Mouse (Mus musculus): ENCODE data around the gene Lrrd1.
"Not testable (repeated sequence)": the region's sequence is repeated elsewhere in the genome, so short reads cannot be mapped to it uniquely, and the experiment has no call there.

The Lrrd1 gene

GRCm38 (mm10) chr5:3845026-3845425 lies at the start of gene Lrrd1:
Gene Lrrd1, plus strand, starts transcription at chr5:3845173.
- peaks cover 5% of the 10 kb centered on the region; the same call in 1 of the 2 replicates for H3K36me3 ChIP-seq (ENCODE audit: insufficient read depth, low read length)
- H3K9me3 ChIP-seq (ENCODE audit: low read length) = no peaks in the 10 kb centered on the region
- TF ChIP-seq NANOG (IDR thresholded peaks at IDR 0.05; ENCODE audit: borderline replicate concordance, low read length) = no peak
- TF ChIP-seq CTCF (conservative IDR thresholded peaks at IDR 0.05; ENCODE audit: low read length) = no peak
- no peak for TF ChIP-seq POU5F1 (IDR thresholded peaks at IDR 0.05; ENCODE audit: borderline replicate concordance, low read length)
- H3K4me1 ChIP-seq (replicated peaks; ENCODE audit: low read depth, low read length) = peaks cover 6% of the 10 kb centered on the region; the same call in 1 of the 2 replicates
- H3K4me3 ChIP-seq (replicated peaks; ENCODE audit: low read length) = peak within 1 kb of the TSS; percentile 74
- peaks cover 12% of the 10 kb centered on the region for H3K27me3 ChIP-seq (ENCODE audit: insufficient read depth, low read length)

DNA sequence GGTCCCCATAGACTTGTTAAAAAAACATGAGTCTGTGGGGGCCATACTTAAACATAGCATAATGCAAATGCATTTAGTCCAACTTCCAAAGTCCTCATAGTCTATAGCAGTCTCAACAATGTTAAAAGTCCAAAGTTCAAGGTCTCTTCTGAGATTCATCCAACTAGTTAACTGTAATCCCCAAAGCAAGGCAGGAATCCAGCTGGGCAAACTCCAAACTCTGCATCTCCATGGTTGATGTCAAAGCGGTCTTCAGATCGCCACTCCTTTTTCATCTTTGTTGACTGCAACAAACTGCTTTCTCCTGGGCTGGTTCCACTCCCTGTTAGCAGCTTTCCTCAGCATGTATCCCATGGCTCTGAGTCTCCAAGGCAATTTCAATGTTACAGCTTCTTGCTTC lies 47.9 kb upstream of the Lrrd1 start:
- H3K36me3 ChIP-seq (ENCODE audit: insufficient read depth, low read length); H3K27me3 ChIP-seq (ENCODE audit: insufficient read depth, low read length); H3K4me3 ChIP-seq (replicated peaks; ENCODE audit: low read length); H3K9me3 ChIP-seq (ENCODE audit: low read length); H3K4me1 ChIP-seq (replicated peaks; ENCODE audit: low read depth, low read length): not testable (repeated sequence)

DNA sequence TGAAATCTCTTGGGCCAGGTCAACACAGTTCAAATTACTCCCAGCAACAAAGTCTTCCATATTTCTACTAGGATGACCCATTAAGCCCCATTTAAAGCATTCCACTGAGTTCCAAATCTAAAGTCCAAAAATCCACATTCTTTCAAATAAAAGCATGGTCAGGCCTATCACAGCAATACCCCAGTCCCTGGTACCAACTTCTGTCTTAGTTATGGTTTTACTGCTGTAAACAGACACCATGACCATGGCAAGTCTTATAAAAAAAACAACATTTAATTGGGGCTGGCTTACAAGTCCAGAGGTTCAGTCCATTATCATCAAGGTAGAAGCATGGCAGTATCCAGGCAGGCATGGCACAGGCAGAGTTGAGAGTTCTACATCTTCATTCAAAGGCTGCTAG lies 46.3 kb upstream of the Lrrd1 start:
- Histone ChIP-seq H3K4me1 (replicated peaks; ENCODE audit: low read depth, low read length) (peaks cover 12% of the 10 kb centered on the region), H3K27me3 (ENCODE audit: insufficient read depth, low read length) (peaks cover 13% of the 10 kb centered on the region)
- not testable (repeated sequence) for H3K9me3 ChIP-seq (ENCODE audit: low read length); H3K4me3 ChIP-seq (replicated peaks; ENCODE audit: low read length); H3K36me3 ChIP-seq (ENCODE audit: insufficient read depth, low read length)

GRCm38 (mm10) chr5:3800041-3800440 lies 44.9 kb upstream of the Lrrd1 start:
- peaks cover 20% of the 10 kb centered on the region for H3K4me1 ChIP-seq (replicated peaks; ENCODE audit: low read depth, low read length)
- no peaks in the 10 kb centered on the region for H3K36me3 ChIP-seq (ENCODE audit: insufficient read depth, low read length)
- H3K4me3 ChIP-seq (replicated peaks; ENCODE audit: low read length) = no peak overlapping the region
- peaks cover 13% of the 10 kb centered on the region for H3K27me3 ChIP-seq (ENCODE audit: insufficient read depth, low read length)
- TF ChIP-seq POU5F1 (IDR thresholded peaks at IDR 0.05; ENCODE audit: borderline replicate concordance, low read length) (no peak), NANOG (IDR thresholded peaks at IDR 0.05; ENCODE audit: borderline replicate concordance, low read length) (no peak), CTCF (conservative IDR thresholded peaks at IDR 0.05; ENCODE audit: low read length) (no peak)
- H3K9me3 ChIP-seq (ENCODE audit: low read length) = no peaks in the 10 kb centered on the region

DNA sequence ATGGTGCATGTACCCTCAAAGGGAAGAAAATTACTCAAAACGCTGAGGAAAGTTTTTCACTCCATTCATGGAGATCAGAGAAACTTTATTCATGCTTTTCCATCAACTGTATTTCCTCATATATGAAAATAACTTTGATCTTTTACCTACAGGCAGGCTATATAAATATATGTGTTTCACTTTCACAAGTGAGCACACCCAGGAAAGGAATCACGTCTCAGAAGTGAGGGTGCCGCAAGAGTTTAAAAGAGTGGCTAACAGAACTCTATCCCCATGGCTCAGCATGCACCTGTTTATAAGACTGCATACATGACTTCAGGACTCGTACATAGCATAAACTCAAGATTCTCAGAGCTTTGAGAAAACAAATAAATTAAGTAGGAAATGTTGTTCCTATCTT lies 44.1 kb upstream of the Lrrd1 start:
- Histone ChIP-seq H3K4me3 (replicated peaks; ENCODE audit: low read length) (no peak overlapping the region), H3K9me3 (ENCODE audit: low read length) (no peaks in the 10 kb centered on the region), H3K36me3 (ENCODE audit: insufficient read depth, low read length) (no peaks in the 10 kb centered on the region), H3K4me1 (replicated peaks; ENCODE audit: low read depth, low read length) (peaks cover 20% of the 10 kb centered on the region), H3K27me3 (ENCODE audit: insufficient read depth, low read length) (peaks cover 13% of the 10 kb centered on the region)
- no peak for TF ChIP-seq NANOG (IDR thresholded peaks at IDR 0.05; ENCODE audit: borderline replicate concordance, low read length)
- no peak for TF ChIP-seq POU5F1 (IDR thresholded peaks at IDR 0.05; ENCODE audit: borderline replicate concordance, low read length)
- TF ChIP-seq CTCF (conservative IDR thresholded peaks at IDR 0.05; ENCODE audit: low read length) = no peak

DNA sequence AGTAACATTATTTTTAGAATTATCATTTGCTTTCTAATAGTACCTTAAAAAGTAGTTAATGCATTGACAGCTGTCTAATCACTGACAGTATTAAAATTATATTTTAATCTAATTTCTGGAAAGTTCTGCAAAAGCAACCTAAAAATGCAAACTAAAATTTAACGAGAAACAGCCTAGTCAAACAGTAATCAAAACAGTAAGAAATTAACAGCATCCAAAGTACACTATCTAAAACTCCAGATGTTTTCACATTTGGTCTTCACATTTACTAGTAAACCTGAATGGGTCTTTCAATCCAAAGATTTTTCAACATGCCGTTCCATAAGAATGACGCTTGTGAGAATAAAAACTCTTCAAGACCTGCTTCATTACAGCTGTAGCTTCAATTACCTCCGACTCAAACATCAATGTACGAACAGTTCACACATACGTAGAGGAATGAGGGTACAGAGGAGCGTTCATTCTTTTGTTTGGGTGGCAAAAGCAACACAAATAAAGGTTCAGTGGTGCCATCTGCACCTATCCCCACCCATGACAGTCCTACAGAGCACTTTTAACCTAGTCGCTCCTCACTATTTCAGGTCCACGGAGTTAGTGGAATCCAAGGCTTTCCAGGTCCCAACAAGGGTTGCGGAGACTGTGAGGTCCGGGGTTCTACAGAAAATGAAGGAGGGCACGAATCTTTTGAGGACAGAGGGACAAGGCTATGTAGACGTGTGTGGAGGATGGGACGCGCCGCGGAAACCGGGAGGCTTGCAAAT lies 43.1 kb upstream of the Lrrd1 start:
- TF ChIP-seq NANOG (IDR thresholded peaks at IDR 0.05; ENCODE audit: borderline replicate concordance, low read length) (no peak), CTCF (conservative IDR thresholded peaks at IDR 0.05; ENCODE audit: low read length) (no peak), POU5F1 (IDR thresholded peaks at IDR 0.05; ENCODE audit: borderline replicate concordance, low read length) (no peak)
- H3K9me3 ChIP-seq (ENCODE audit: low read length) = no peaks in the 10 kb centered on the region
- peaks cover 20% of the 10 kb centered on the region for H3K4me1 ChIP-seq (replicated peaks; ENCODE audit: low read depth, low read length)
- no peaks in the 10 kb centered on the region for H3K36me3 ChIP-seq (ENCODE audit: insufficient read depth, low read length)
- H3K27me3 ChIP-seq (ENCODE audit: insufficient read depth, low read length) = peaks cover 13% of the 10 kb centered on the region
- H3K4me3 ChIP-seq (replicated peaks; ENCODE audit: low read length) = peak overlapping the region; percentile 95

DNA sequence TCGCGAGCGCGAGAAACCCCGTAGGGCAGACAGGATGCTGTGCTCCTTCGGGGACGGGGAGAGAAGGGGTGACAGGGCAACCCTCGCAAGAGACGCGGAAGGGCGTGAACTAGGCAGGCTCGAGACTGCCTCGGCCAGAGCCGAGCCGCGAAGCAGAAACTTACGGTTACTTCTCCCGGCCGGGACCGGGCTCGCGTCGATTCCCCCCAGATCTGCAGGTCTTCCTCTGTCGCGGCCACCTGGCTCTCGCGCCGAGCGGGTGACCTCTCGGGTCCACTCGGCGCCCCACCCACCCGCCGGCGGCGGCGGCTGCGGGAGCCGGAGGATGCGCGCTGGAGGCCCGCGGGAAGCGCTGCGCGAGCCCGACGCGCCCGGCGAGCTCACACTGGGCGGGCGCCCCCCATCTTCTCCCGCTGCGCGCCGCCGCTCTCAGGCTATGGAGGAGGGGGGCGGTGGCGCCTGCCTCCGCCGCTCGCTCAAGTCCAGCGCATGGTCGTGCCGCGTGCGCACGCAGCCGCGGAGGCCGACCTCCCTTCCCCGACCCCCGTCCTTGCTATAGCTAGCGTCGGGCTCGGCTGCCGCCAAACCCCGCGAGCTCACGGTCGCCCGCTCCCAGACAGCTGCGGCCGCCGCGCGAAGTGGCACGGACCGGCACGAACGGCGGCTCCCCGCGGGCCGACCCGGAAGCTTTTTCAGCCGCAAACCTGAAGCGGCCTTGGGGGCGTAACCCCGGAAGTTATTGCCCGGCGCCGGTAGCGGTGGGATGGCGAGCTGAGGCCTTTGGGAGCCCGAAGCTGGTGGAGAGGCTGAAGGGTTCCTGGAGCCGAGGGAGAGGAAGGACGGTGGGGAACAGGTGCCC lies 42.3 kb upstream of the Lrrd1 start, which contains the start of the genes Ankib1 and Krit1:
TSS of gene Ankib1 (minus strand) at position 493 of the 859 bp plus-strand sequence.
TSS of gene Krit1 (plus strand) at position 752 of the 859 bp plus-strand sequence.
- no peaks in the 10 kb centered on the region for H3K36me3 ChIP-seq (ENCODE audit: insufficient read depth, low read length)
- no peaks in the 10 kb centered on the region for H3K9me3 ChIP-seq (ENCODE audit: low read length)
- H3K4me3 ChIP-seq (replicated peaks; ENCODE audit: low read length) = peak within 1 kb of the TSS; percentile 95
- H3K27me3 ChIP-seq (ENCODE audit: insufficient read depth, low read length) = peaks cover 13% of the 10 kb centered on the region
- TF ChIP-seq NANOG (IDR thresholded peaks at IDR 0.05; ENCODE audit: borderline replicate concordance, low read length) = no peak
- TF ChIP-seq POU5F1 (IDR thresholded peaks at IDR 0.05; ENCODE audit: borderline replicate concordance, low read length) = no peak
- TF ChIP-seq CTCF (conservative IDR thresholded peaks at IDR 0.05; ENCODE audit: low read length) = no peak
- H3K4me1 ChIP-seq (replicated peaks; ENCODE audit: low read depth, low read length) = peaks cover 20% of the 10 kb centered on the region

DNA sequence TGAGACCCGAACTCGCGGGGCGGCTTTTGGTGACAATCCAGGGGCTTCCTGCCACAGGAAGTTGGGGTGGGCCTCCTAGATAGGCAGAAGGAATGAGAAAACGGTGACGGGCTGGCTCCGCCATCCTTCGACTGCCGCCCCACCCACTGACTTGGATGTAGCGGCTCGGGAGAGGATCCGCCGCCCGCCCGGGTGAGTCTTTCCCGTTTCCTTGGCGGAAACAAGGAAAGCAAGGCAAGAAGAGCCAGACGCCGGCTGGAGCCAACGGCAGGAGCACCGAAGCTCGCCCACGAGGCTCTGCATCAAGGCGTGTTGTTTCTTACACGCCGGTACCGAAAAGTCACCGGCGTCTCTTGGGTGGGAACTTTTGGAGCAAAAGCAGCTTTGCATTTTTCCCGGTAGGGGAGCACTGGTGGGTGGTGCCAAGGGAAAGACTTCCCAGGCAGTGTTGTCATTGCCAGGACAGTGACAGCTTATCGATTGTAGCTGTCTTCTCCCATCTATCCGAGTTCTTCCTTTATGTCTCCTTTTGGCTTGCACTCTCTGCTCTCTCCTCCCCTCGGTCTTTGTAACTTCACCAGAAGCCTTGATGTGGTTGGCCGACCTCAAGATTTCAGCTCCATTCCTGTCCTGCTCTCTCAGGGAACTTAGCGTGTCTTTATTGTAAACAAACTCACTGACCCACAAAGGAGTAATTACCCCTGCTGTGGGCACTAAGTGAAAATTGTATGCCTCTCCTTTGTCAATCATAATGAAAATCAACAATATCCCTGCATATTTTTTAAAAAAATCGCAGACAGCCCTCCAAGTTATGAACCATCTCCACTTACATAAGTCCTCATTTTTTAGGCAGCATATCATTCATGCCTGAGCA lies 41.4 kb upstream of the Lrrd1 start:
- Histone ChIP-seq H3K9me3 (ENCODE audit: low read length) (no peaks in the 10 kb centered on the region), H3K36me3 (ENCODE audit: insufficient read depth, low read length) (no peaks in the 10 kb centered on the region), H3K4me1 (replicated peaks; ENCODE audit: low read depth, low read length) (peaks cover 20% of the 10 kb centered on the region), H3K27me3 (ENCODE audit: insufficient read depth, low read length) (peaks cover 13% of the 10 kb centered on the region), H3K4me3 (replicated peaks; ENCODE audit: low read length) (peak overlapping the region; percentile 95)
- TF ChIP-seq CTCF (conservative IDR thresholded peaks at IDR 0.05; ENCODE audit: low read length) (no peak), NANOG (IDR thresholded peaks at IDR 0.05; ENCODE audit: borderline replicate concordance, low read length) (no peak), POU5F1 (IDR thresholded peaks at IDR 0.05; ENCODE audit: borderline replicate concordance, low read length) (no peak)

All from E14TG2a.4 (cell line).